Mouse (Mus musculus) G1E (cell line): Measurements from ENCODE around the gene Atp1a2. TPM values are rescaled to one million over a fixed set of nuclear protein-coding genes. Genes with fewer than 3 reads are reported as not detected.

Source experiments
- ATAC-seq: 2 replicates; pipeline ENCODE4 v1.8.0; 2016; ENCODE audit warnings: mild to moderate bottlenecking; ENCODE audit not compliant: insufficient number of reproducible peaks, poor library complexity, low FRiP score, severe bottlenecking; ENCODE audit errors: extremely low read depth
- DNase-seq: peaks from one replicate; pipeline ENCODE4 v3.0.0; 2012; ENCODE audit warnings: low spot score
- H3K27me3 ChIP-seq: 2 replicates; pipeline ENCODE4 v1.6.1; 2012; ENCODE audit warnings: mild to moderate bottlenecking, low read length, inconsistent platforms; ENCODE audit not compliant: insufficient read depth
- H3K36me3 ChIP-seq: replicated peaks from 2 replicates; pipeline ENCODE3; 2012; ENCODE audit warnings: mild to moderate bottlenecking, inconsistent platforms
- H3K4me1 ChIP-seq: 2 replicates; pipeline ENCODE4 v1.6.1; 2012; ENCODE audit warnings: low read depth, low read length, inconsistent platforms, mixed read lengths; ENCODE audit not compliant: insufficient read depth
- H3K4me3 ChIP-seq: 2 replicates; pipeline ENCODE4 v1.5.1; 2012; ENCODE audit warnings: low read depth, mild to moderate bottlenecking, inconsistent platforms, low read length, moderate library complexity, mixed read lengths
- H3K9me3 ChIP-seq: replicated peaks from 2 replicates; pipeline ENCODE4 v1.6.1; 2012; ENCODE audit warnings: inconsistent platforms
- CTCF ChIP-seq: IDR thresholded peaks from 2 replicates; pipeline ENCODE4 v1.5.1; 2012; ENCODE audit warnings: low read depth, low read length, inconsistent platforms, mixed read lengths
- GATA1 ChIP-seq: IDR thresholded peaks from 2 replicates; pipeline ENCODE4 v1.6.1; 2012; ENCODE audit warnings: borderline replicate concordance, low read length, inconsistent platforms, mixed read lengths
- GATA2 ChIP-seq: IDR thresholded peaks from 2 replicates; pipeline ENCODE4 v1.6.1; 2012; ENCODE audit warnings: low read depth, low read length, inconsistent platforms, borderline replicate concordance
- POLR2AphosphoS5 ChIP-seq: IDR thresholded peaks from 2 replicates; pipeline ENCODE4 v1.6.1; 2012; ENCODE audit warnings: low read depth, low read length, inconsistent platforms; ENCODE audit not compliant: insufficient replicate concordance
- TAL1 ChIP-seq: conservative IDR thresholded peaks from 2 replicates; pipeline ENCODE4 v1.6.1; 2012; ENCODE audit warnings: low read depth, low read length, inconsistent platforms, mixed read lengths
- polyA plus RNA-seq: library from polyadenylated mRNA; stranded (reverse); fragments of >175 nt; gene quantifications from 2 replicates; pipeline ENCODE4 v1.2.3, GENCODE M21; 2012
- total RNA-seq, 2 experiments: library from RNA; stranded (forward) in 1 of 2; stranded (reverse) in 1 of 2; fragments of 200-1000 nt in 1 of 2; fragments of >200 nt in 1 of 2; fragmentation: Nextera tagmentation in 1 of 2; gene quantifications; 2 replicates each; pipeline ENCODE4 v1.2.3; 2014 to 2017

Atp1a2 gene
- total and polyA plus RNA-seq, 3 experiments: 0.05 TPM; not detected in 2

- H3K36me3 ChIP-seq: no peaks in the 10 kb centered on the region
- peaks cover 6% of the 10 kb centered on the region for H3K27me3 ChIP-seq
- H3K4me3 ChIP-seq: no peak overlapping the region
- ATAC-seq (no peak), DNase-seq (no peak)
- peaks cover 60% of the 10 kb centered on the region for H3K4me1 ChIP-seq
- no peaks in the 10 kb centered on the region for H3K9me3 ChIP-seq
- TF ChIP-seq POLR2AphosphoS5: no peak
- TF ChIP-seq CTCF: no peak
- TF ChIP-seq GATA2: no peak
- TF ChIP-seq TAL1: no peak
- no peak for TF ChIP-seq GATA1
Measured at GRCm38 (mm10) chr1:172307936-172308335, 10.1 kb upstream of the Atp1a2 start.

- Histone ChIP-seq H3K4me1 (peaks cover 54% of the 10 kb centered on the region), H3K9me3 (no peaks in the 10 kb centered on the region), H3K27me3 (peaks cover 13% of the 10 kb centered on the region), H3K4me3 (no peak overlapping the region), H3K36me3 (no peaks in the 10 kb centered on the region)
- DNase-seq (no peak), ATAC-seq (no peak)
- TF ChIP-seq TAL1 (no peak), POLR2AphosphoS5 (no peak), GATA2 (no peak), GATA1 (no peak), CTCF (no peak)
Measured at GRCm38 (mm10) chr1:172306885-172307284, 9.0 kb upstream of the Atp1a2 start.

GRCm38 (mm10) chr1:172306196-172306595, 8.3 kb upstream of the Atp1a2 start:
- TF ChIP-seq POLR2AphosphoS5 (no peak), GATA1 (no peak), CTCF (no peak)
- no peak overlapping the region for H3K4me3 ChIP-seq
- no peaks in the 10 kb centered on the region for H3K9me3 ChIP-seq
- ATAC-seq (peak; percentile 2; the same call in 1 of the 2 replicates), DNase-seq (no peak)
- peaks cover 47% of the 10 kb centered on the region for H3K4me1 ChIP-seq
- no peaks in the 10 kb centered on the region for H3K36me3 ChIP-seq
- H3K27me3 ChIP-seq: peaks cover 13% of the 10 kb centered on the region

GRCm38 (mm10) chr1:172305635-172306034, 7.8 kb upstream of the Atp1a2 start:
- Histone ChIP-seq H3K36me3 (no peaks in the 10 kb centered on the region), H3K4me1 (peaks cover 42% of the 10 kb centered on the region), H3K9me3 (no peaks in the 10 kb centered on the region), H3K4me3 (no peak overlapping the region), H3K27me3 (peaks cover 13% of the 10 kb centered on the region)
- no peak for TF ChIP-seq CTCF
- TF ChIP-seq GATA1: no peak
- no peak for TF ChIP-seq TAL1
- TF ChIP-seq GATA2: no peak
- TF ChIP-seq POLR2AphosphoS5: no peak
- ATAC-seq (no peak), DNase-seq (no peak)

GRCm38 (mm10) chr1:172305153-172305552, 7.3 kb upstream of the Atp1a2 start:
- Histone ChIP-seq H3K36me3 (no peaks in the 10 kb centered on the region), H3K27me3 (peaks cover 16% of the 10 kb centered on the region), H3K4me1 (peaks cover 39% of the 10 kb centered on the region), H3K9me3 (no peaks in the 10 kb centered on the region), H3K4me3 (no peak overlapping the region)
- TF ChIP-seq GATA2 (no peak), CTCF (no peak), TAL1 (no peak), POLR2AphosphoS5 (no peak), GATA1 (no peak)
- ATAC-seq (no peak), DNase-seq (no peak)

GRCm38 (mm10) chr1:172304443-172304842, 6.6 kb upstream of the Atp1a2 start:
- Histone ChIP-seq H3K9me3 (no peaks in the 10 kb centered on the region), H3K4me3 (no peak overlapping the region; the same call in 1 of the 2 replicates), H3K36me3 (no peaks in the 10 kb centered on the region), H3K4me1 (peaks cover 33% of the 10 kb centered on the region), H3K27me3 (peaks cover 23% of the 10 kb centered on the region)
- TF ChIP-seq GATA1: no peak
- TF ChIP-seq GATA2: no peak
- TF ChIP-seq POLR2AphosphoS5: no peak
- no peak for TF ChIP-seq TAL1
- no peak for TF ChIP-seq CTCF
- DNase-seq (peak; percentile 14), ATAC-seq (0 out of 2 replicates have a peak, but pooled peaks have one; percentile 41)

- no peak for DNase-seq
- no peak for TF ChIP-seq GATA1
- TF ChIP-seq GATA2: no peak
- TF ChIP-seq POLR2AphosphoS5: no peak
- TF ChIP-seq CTCF: no peak
- no peak for TF ChIP-seq TAL1
- H3K4me1 ChIP-seq: peaks cover 28% of the 10 kb centered on the region
- ATAC-seq: no peak
- H3K27me3 ChIP-seq: peaks cover 29% of the 10 kb centered on the region
- no peak overlapping the region for H3K4me3 ChIP-seq
- no peaks in the 10 kb centered on the region for H3K9me3 ChIP-seq
- H3K36me3 ChIP-seq: no peaks in the 10 kb centered on the region
Measured at GRCm38 (mm10) chr1:172302851-172303250, 5.0 kb upstream of the Atp1a2 start.
